Mouse (Mus musculus): ENCODE results near the gene Tbc1d5. TPM values are rescaled to one million over a fixed set of nuclear protein-coding genes. Genes with fewer than 3 reads are reported as not detected.

Gene Tbc1d5
- polyA plus RNA-seq, 1 experiment from 2014 or later, result 8.7 TPM

DNA sequence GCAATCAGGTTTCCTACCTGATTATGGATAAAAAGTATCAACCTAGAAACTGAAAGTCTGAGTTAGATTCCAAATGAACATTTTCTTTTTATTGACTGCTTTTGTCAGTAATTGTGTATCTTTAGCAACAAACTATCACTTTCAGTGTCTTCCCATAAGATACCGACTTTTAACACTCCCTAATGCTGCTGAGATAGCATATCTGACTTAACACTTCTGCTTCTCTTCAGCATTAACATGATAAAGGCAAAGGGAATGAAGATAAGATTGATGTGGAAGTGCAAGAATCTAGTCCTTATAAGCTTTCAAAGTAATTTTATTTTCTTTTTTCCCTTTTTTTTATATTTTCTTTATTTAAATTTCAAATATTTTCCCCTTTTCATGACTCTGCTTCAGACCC is 138.3 kb downstream of the Tbc1d5 start:
- WGBS, result 82% methylated on average over 1 of the region's 1 CpGs
- Histone ChIP-seq H3K9me3 (no peaks in the 10 kb centered on the region), H3K9ac (no peak overlapping the region)

GRCm38 (mm10) chr17:51023227-51023626 is 155.9 kb downstream of the Tbc1d5 start:
- no peak overlapping the region for H3K27ac ChIP-seq (replicated peaks)
- no peaks in the 10 kb centered on the region for H3K36me3 ChIP-seq
- no peaks in the 10 kb centered on the region for H3K9me3 ChIP-seq
- no peak overlapping the region for H3K9ac ChIP-seq
- H3K4me2 ChIP-seq, result no peak overlapping the region
- no peak for ATAC-seq (ENCODE audit: low read depth)
- no peak overlapping the region for H3K4me3 ChIP-seq
- H3K4me1 ChIP-seq (replicated peaks), result no peaks in the 10 kb centered on the region
- no peaks in the 10 kb centered on the region for H3K27me3 ChIP-seq
- 69% methylated on average over 5 of the region's 5 CpGs for WGBS

More for the DNA sequence above, 138.3 kb downstream of the Tbc1d5 start:
- no peak overlapping the region for H3K4me2 ChIP-seq
- H3K36me3 ChIP-seq, result no peaks in the 10 kb centered on the region
- no peaks in the 10 kb centered on the region for H3K4me1 ChIP-seq (replicated peaks)
- H3K27ac ChIP-seq (replicated peaks), result no peak overlapping the region
- H3K27me3 ChIP-seq, result no peaks in the 10 kb centered on the region
- H3K4me3 ChIP-seq, result no peak overlapping the region
- no peak for ATAC-seq (ENCODE audit: low read depth)

- Histone ChIP-seq H3K4me2 (no peak overlapping the region), H3K9me3 (no peaks in the 10 kb centered on the region), H3K27ac (replicated peaks) (no peak overlapping the region), H3K27me3 (no peaks in the 10 kb centered on the region), H3K4me3 (no peak overlapping the region), H3K9ac (no peak overlapping the region), H3K4me1 (replicated peaks) (no peaks in the 10 kb centered on the region), H3K36me3 (no peaks in the 10 kb centered on the region)
- no peak for ATAC-seq (ENCODE audit: low read depth)
- WGBS, result 78% methylated on average over 2 of the region's 2 CpGs
Measured at GRCm38 (mm10) chr17:51016384-51016783, 162.8 kb downstream of the Tbc1d5 start.

- no peak overlapping the region for H3K4me2 ChIP-seq
- H3K4me1 ChIP-seq (replicated peaks), result no peaks in the 10 kb centered on the region
- no peak overlapping the region for H3K9ac ChIP-seq
- ATAC-seq (ENCODE audit: low read depth), result no peak
- no peak overlapping the region for H3K27ac ChIP-seq (replicated peaks)
- no peak overlapping the region for H3K4me3 ChIP-seq
- H3K27me3 ChIP-seq, result no peaks in the 10 kb centered on the region
- no peaks in the 10 kb centered on the region for H3K9me3 ChIP-seq
- no peaks in the 10 kb centered on the region for H3K36me3 ChIP-seq
Measured at GRCm38 (mm10) chr17:51013908-51014307, 165.2 kb downstream of the Tbc1d5 start.

DNA sequence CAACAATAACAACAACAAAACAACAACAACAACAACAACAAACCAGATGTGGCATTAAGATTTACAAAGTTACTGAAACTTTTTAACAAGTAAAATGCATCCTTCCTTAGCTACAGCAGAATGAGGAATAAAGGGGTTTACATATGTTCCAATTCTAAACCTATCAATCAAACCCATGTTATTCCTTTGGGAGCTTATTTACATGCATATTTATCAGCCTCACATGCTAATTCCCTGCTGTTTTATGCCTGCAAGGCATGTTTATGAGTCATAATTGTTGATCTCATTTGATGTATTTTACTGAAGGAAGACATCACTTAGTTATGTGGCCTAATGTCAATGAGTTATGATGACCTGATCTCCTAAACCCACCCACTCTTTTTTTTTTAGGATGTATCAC is 176.0 kb downstream of the Tbc1d5 start:
- Histone ChIP-seq H3K27me3 (no peaks in the 10 kb centered on the region), H3K9me3 (no peaks in the 10 kb centered on the region; the same call in 1 of the 2 replicates), H3K27ac (replicated peaks) (no peak overlapping the region), H3K4me1 (replicated peaks) (no peaks in the 10 kb centered on the region), H3K9ac (no peak overlapping the region), H3K4me3 (no peak overlapping the region), H3K4me2 (no peak overlapping the region), H3K36me3 (no peaks in the 10 kb centered on the region)
- no peak for ATAC-seq (ENCODE audit: low read depth)

DNA sequence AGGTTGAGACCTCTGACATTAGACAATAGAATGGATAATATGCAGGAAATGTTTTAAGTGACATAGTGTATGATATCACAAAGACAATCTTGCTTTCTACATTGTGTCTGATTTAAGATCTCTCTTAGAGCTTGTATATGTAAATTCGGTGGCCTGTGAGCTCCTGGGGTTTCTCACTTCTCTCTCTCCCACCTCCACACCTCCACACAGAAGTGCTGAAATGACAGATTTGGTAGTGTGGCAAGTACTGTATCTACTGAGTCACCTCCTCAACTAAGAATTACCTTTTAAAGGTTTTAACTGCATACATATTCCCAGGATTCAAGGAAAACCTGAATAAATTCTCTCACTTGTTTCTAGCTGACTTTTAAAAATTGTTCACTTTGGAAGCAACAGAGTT is 180.9 kb downstream of the Tbc1d5 start:
- Histone ChIP-seq H3K4me1 (replicated peaks) (no peaks in the 10 kb centered on the region), H3K4me2 (no peak overlapping the region), H3K9me3 (peaks cover 2% of the 10 kb centered on the region; the same call in 1 of the 2 replicates), H3K4me3 (no peak overlapping the region), H3K9ac (no peak overlapping the region), H3K36me3 (no peaks in the 10 kb centered on the region), H3K27me3 (no peaks in the 10 kb centered on the region), H3K27ac (replicated peaks) (no peak overlapping the region)
- WGBS, result 72% methylated on average over 1 of the region's 1 CpGs
- no peak for ATAC-seq (ENCODE audit: low read depth)

- no peak overlapping the region for H3K27ac ChIP-seq (replicated peaks)
- H3K9ac ChIP-seq, result no peak overlapping the region
- no peaks in the 10 kb centered on the region for H3K36me3 ChIP-seq
- no peaks in the 10 kb centered on the region for H3K27me3 ChIP-seq
- H3K4me1 ChIP-seq (replicated peaks), result no peaks in the 10 kb centered on the region
- no peak overlapping the region for H3K4me3 ChIP-seq
- H3K9me3 ChIP-seq, result peaks cover 7% of the 10 kb centered on the region; the same call in 1 of the 2 replicates
- H3K4me2 ChIP-seq, result no peak overlapping the region
- 85% methylated on average over 3 of the region's 3 CpGs for WGBS
- no peak for ATAC-seq (ENCODE audit: low read depth)
Measured at GRCm38 (mm10) chr17:50993294-50993993, 185.7 kb downstream of the Tbc1d5 start.

GRCm38 (mm10) chr17:50990770-50991405 is 188.3 kb downstream of the Tbc1d5 start:
- 95% methylated on average over 2 of the region's 2 CpGs for WGBS
- peaks cover 7% of the 10 kb centered on the region; the same call in 1 of the 2 replicates for H3K9me3 ChIP-seq
- no peak overlapping the region for H3K4me2 ChIP-seq
- no peak overlapping the region for H3K4me3 ChIP-seq
- H3K9ac ChIP-seq, result no peak overlapping the region
- ATAC-seq (ENCODE audit: low read depth), result no peak
- no peaks in the 10 kb centered on the region for H3K4me1 ChIP-seq (replicated peaks)
- H3K27me3 ChIP-seq, result no peaks in the 10 kb centered on the region
- no peaks in the 10 kb centered on the region for H3K36me3 ChIP-seq
- no peak overlapping the region for H3K27ac ChIP-seq (replicated peaks)

DNA sequence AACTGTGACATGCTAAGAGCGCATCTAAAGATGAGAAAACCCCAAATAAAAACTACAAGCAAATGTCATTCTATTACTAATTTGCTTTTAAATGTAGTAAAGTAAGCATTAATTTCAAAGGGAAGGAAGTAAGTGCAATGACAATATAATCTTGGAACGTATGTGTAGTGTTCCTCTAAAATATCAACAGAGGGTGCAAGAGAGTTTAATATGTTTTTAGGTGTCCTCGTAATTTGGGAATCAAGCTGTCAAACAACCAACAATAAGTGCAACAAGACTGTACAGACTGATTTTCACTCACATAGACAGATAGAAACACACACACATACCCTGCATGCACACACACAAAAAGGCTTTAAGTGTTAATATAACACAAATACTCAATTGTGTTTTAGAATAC is 191.2 kb downstream of the Tbc1d5 start:
- H3K9me3 ChIP-seq, result 0 out of 2 replicates have a peak, but pooled peaks cover 2% of the 10 kb centered on the region
- WGBS, result 75% methylated on average over 3 of the region's 3 CpGs
- ATAC-seq (ENCODE audit: low read depth), result no peak

DNA sequence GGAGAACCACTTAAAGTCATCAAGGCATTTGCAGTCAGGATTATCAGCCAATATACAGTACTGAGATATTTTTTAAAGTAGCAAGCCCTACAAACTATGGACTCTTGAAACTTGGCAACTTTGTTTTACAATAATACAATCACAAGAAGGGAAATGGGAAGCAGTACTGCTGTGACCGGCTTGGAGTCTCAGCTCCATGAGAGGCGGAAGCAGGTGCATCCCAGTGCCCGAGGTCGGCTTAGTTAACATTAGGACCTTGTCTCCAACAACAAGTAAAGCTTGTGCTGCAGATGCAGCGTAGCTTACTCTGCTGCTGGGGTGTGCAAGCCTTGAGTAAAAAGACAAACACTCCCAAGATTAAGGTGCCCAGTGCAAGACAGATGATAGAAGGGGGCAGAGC is 197.2 kb downstream of the Tbc1d5 start:
- Histone ChIP-seq H3K36me3 (no peaks in the 10 kb centered on the region), H3K9me3 (no peaks in the 10 kb centered on the region), H3K27me3 (no peaks in the 10 kb centered on the region), H3K9ac (no peak overlapping the region), H3K4me1 (replicated peaks) (no peaks in the 10 kb centered on the region), H3K4me2 (no peak overlapping the region), H3K27ac (replicated peaks) (no peak overlapping the region), H3K4me3 (no peak overlapping the region)
- WGBS, result 81% methylated on average over 5 of the region's 5 CpGs
- ATAC-seq (ENCODE audit: low read depth), result no peak

More for the DNA sequence above, 191.2 kb downstream of the Tbc1d5 start:
- Histone ChIP-seq H3K27me3 (no peaks in the 10 kb centered on the region), H3K4me2 (no peak overlapping the region), H3K9ac (no peak overlapping the region), H3K4me1 (replicated peaks) (no peaks in the 10 kb centered on the region), H3K4me3 (no peak overlapping the region), H3K36me3 (no peaks in the 10 kb centered on the region), H3K27ac (replicated peaks) (no peak overlapping the region)

DNA sequence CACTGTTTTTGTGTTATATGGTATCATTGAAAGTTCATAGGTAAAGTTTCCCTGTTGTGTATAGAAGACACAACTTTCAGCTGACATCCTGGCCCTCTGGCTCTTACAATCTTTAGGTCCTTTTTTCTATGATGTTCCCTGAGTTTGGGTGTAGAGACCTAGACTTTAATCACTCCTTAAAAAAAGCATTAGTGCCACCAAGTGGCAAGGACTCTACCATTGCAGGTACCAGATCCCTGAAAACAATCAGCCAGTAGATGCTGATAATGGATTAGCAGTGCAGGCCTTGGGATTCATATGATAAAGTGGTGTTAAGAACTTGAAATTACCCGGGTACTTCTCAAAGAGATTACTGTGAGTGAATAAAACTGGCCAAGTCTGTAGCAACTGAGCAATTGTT is 207.0 kb downstream of the Tbc1d5 start:
- H3K27me3 ChIP-seq, result no peaks in the 10 kb centered on the region
- no peaks in the 10 kb centered on the region for H3K36me3 ChIP-seq
- no peak for ATAC-seq (ENCODE audit: low read depth)
- H3K4me2 ChIP-seq, result no peak overlapping the region
- WGBS, result 30% methylated on average over 1 of the region's 1 CpGs
- no peaks in the 10 kb centered on the region for H3K9me3 ChIP-seq
- 0 out of 2 replicates have a peak, but pooled peaks cover 8% of the 10 kb centered on the region for H3K4me1 ChIP-seq (replicated peaks)
- H3K9ac ChIP-seq, result no peak overlapping the region
- no peak overlapping the region for H3K27ac ChIP-seq (replicated peaks)
- H3K4me3 ChIP-seq, result no peak overlapping the region

GRCm38 (mm10) chr17:50966147-50966546 is 213.0 kb downstream of the Tbc1d5 start:
- ATAC-seq (ENCODE audit: low read depth), result no peak
- Histone ChIP-seq H3K4me3 (no peak overlapping the region), H3K4me1 (replicated peaks) (0 out of 2 replicates have a peak, but pooled peaks cover 8% of the 10 kb centered on the region), H3K4me2 (no peak overlapping the region), H3K9ac (no peak overlapping the region), H3K9me3 (no peaks in the 10 kb centered on the region), H3K27ac (replicated peaks) (no peak overlapping the region), H3K36me3 (no peaks in the 10 kb centered on the region), H3K27me3 (no peaks in the 10 kb centered on the region)
- WGBS, result 100% methylated on average over 1 of the region's 1 CpGs

GRCm38 (mm10) chr17:50954313-50954712 is 224.8 kb downstream of the Tbc1d5 start:
- no peaks in the 10 kb centered on the region for H3K27me3 ChIP-seq
- ATAC-seq (ENCODE audit: low read depth), result no peak
- H3K4me3 ChIP-seq, result no peak overlapping the region
- H3K27ac ChIP-seq (replicated peaks), result no peak overlapping the region
- no peaks in the 10 kb centered on the region for H3K9me3 ChIP-seq
- H3K4me1 ChIP-seq (replicated peaks), result no peaks in the 10 kb centered on the region
- no peaks in the 10 kb centered on the region for H3K36me3 ChIP-seq
- WGBS, result 78% methylated on average over 9 of the region's 9 CpGs
- no peak overlapping the region for H3K4me2 ChIP-seq
- no peak overlapping the region for H3K9ac ChIP-seq
